Mouse (Mus musculus) Patski (cell line): ENCODE data around the gene Zkscan1. TPM values are rescaled to one million over a fixed set of nuclear protein-coding genes. Genes with fewer than 3 reads are reported as not detected.
A peak's percentile ranks its signal among the peaks of the same experiment; 100 is the strongest.

Experiments used
- ATAC-seq: fragments of 100-300 bp; one replicate; pipeline ENCODE4 v1.8.0; 2021
- CTCF ChIA-PET: fragments of 350-600 bp; sonication (Branson Sonifier 250); formaldehyde crosslinking; loops from one replicate; lab custom pipeline; 2022; ENCODE audit warnings: inconsistent platforms; lab: Charles Lee
- POLR2A ChIA-PET: fragments of 350-600 bp; sonication (Branson Sonifier 250); formaldehyde crosslinking; loops from one replicate; lab custom pipeline; 2022; ENCODE audit warnings: antibody characterized with exemption, inconsistent platforms; lab: Charles Lee
- DNase-seq: peaks from one replicate; pipeline ENCODE4 v3.0.0-alpha.2; 2011; ENCODE audit warnings: low read depth, low spot score
- H3K27me3 ChIP-seq: fragments of 371-371 bp; one replicate; pipeline ENCODE4 v1.5.1; 2021
- CTCF ChIP-seq: fragments of 100-300 bp; IDR thresholded peaks from one replicate; pipeline ENCODE4 v1.5.1; 2021
- in situ Hi-C: fragments of 300-500 bp; cut with MboI; formaldehyde crosslinking; loops from 3 replicates; pipeline ENCODE4 v1.11.1; 2018; ENCODE audit warnings: low pct_unique_long_range_greater_than_20kb, mixed read lengths
- polyA plus RNA-seq: library from polyadenylated mRNA; unstranded; gene quantifications from one replicate; pipeline ENCODE4 v1.2.3, GENCODE M21; 2021

The Zkscan1 gene
- polyA plus RNA-seq, 1 experiment from 2014 or later: 32.9 TPM

DNA sequence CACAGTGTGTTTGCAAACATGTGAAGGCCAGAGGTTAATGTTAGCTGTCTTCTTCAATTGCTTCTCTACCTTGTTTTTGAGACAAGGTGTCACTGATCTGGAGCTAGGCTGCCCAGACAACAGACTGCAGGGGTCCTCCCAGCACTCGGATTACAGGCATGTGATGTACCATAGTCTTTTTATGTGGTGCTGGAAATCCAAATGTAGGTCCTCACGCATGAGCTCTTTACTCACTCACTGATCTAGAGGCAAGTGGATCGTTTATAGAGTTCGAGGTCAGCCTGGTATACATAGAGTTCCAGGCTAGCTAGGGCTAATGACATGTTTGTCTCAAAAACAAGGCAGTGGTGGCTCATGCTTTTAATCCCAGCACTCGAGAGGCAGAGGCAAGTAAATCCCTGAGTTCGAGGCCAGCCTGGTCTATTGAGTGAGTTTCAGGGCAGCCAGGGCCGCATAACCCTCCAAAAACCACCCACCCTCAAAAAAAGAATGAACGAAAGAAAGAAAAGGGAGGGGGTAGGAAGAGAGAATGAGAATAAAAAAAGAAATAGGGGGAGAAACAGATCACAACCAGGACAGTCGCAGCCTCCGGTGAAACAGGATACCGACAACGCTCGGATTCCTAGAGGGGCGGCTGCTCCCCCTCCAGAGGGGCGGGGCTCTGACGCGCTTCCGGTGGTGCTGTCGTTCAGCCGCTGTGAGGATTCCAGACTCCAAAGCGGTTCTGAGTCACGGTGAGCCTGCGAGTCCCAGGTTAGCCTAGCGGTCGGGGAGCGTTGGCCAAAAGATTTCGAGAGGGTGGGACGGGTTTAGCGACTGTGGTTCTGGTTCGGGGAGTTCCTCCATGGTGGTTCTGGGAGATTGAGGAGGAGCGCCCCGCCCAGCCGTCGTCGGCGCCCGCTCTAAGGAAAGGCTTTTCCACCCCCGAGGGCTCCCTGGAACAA, 31.6 kb downstream of the Zkscan1 start, which contains the start of gene Zscan21:
Gene Zscan21, plus strand, starts transcription at position 649 of the 944 bp plus-strand sequence.
- no peak for TF ChIP-seq CTCF
- ATAC-seq (peak; percentile 94), DNase-seq (peak; percentile 93)
- ChIA-PET CTCF (no interaction called here), POLR2A (interaction anchor here (0.8 kb wide), 1 partner anchor 28 kb away, joined by 4 read pairs; no protein-coding TSS in a partner anchor)
- no peaks in the 10 kb centered on the region for H3K27me3 ChIP-seq
- in situ Hi-C loops: no loop called here

GRCm38 (mm10) chr5:138117199-138118015, 32.5 kb downstream of the Zkscan1 start:
- H3K27me3 ChIP-seq: no peaks in the 10 kb centered on the region
- peak; percentile 18 for ATAC-seq
- TF ChIP-seq CTCF: peak; percentile 4
- POLR2A ChIA-PET: interaction anchor here (0.5 to 1.0 kb wide), 2 partner anchors 11 to 70 kb away, joined by 3 to 5 read pairs; partner anchors contain the start of genes Cnpy4 and Taf6
- in situ Hi-C loops: no loop called here
- CTCF ChIA-PET: interaction anchor here (0.8 to 1.8 kb wide), 4 partner anchors 14 to 25 kb away, joined by 3 to 6 read pairs (median 4); no protein-coding TSS in a partner anchor
- no peak for DNase-seq

DNA sequence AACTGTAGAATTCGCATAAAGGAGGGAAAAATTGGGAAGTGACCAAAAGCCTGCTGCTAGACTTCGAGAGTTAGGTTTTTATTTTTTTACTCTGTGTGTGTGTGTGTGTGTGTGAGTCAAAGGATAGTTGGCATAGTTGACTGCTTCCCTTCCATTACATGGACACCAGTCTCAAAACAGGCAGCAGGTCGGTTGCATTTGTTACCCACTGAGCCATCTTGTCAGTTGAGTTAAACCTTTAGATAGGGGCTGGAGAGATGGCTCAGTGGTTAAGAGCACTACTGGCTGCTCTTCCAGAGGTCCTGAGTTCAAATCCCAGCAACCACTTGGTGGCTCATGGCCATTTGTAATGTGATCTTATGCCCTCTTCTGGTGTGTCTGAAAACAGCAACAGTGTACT, 33.2 kb downstream of the Zkscan1 start:
- in situ Hi-C loops: no loop called here
- ChIA-PET CTCF (interaction anchor here (0.8 to 1.8 kb wide), 5 partner anchors 13 to 28 kb away, joined by 3 to 6 read pairs (median 4); no protein-coding TSS in a partner anchor), POLR2A (interaction anchor here (0.7 to 1.0 kb wide), 3 partner anchors 10 to 1226 kb away, joined by 3 to 5 read pairs (median 5); no protein-coding TSS in a partner anchor)

GRCm38 (mm10) chr5:138132425-138133064, 47.7 kb downstream of the Zkscan1 start:
- no peak for TF ChIP-seq CTCF
- ChIA-PET POLR2A (interaction anchor here (0.5 to 1.6 kb wide), 2 partner anchors 14 to 46 kb away, joined by 3 to 5 read pairs; no protein-coding TSS in a partner anchor), CTCF (interaction anchor here (1.4 to 2.3 kb wide), 2 partner anchors 9 to 14 kb away, joined by 5 to 6 read pairs; no protein-coding TSS in a partner anchor)
- no peaks in the 10 kb centered on the region for H3K27me3 ChIP-seq
- ATAC-seq (peak; percentile 96), DNase-seq (peak; percentile 95)
- in situ Hi-C loops: no loop called here

More for the DNA sequence above, 33.2 kb downstream of the Zkscan1 start:
- DNase-seq: no peak
- H3K27me3 ChIP-seq: no peaks in the 10 kb centered on the region
- TF ChIP-seq CTCF: peak; percentile 58
- no peak for ATAC-seq

DNA sequence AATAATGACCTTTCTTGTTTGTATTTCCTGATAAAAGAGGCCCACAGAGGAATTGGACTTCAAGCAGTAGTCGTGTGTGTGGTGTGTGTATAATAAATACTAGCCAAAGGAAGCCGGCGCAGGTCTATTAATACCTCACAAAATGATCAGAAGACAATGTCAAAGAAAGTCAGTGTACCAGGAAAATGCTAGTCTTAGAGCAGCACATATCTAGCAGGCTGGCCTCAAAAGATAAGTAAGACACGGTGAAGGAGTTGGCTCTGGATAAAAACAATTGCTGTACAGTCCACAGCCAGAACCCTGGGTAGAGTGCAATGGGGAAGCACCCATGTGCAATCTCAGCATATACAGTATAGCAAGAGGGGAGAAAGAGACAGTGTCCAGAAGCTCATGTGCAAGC, 52.4 kb downstream of the Zkscan1 start:
- CTCF ChIA-PET: interaction anchor here (0.7 to 3.0 kb wide), 5 partner anchors 9 to 50 kb away, joined by 3 to 11 read pairs (median 5); no protein-coding TSS in a partner anchor
- POLR2A ChIA-PET: interaction anchor here (0.7 to 1.6 kb wide), 3 partner anchors 27 to 227 kb away, joined by 3 to 4 read pairs (median 4); no protein-coding TSS in a partner anchor
- H3K27me3 ChIP-seq: no peaks in the 10 kb centered on the region
- in situ Hi-C loops: loop anchor here (5.0 kb wide), 2 partner anchors 50 to 245 kb away; partner anchors contain the start of gene Zkscan1
- ATAC-seq: no peak
- no peak for DNase-seq
- TF ChIP-seq CTCF: no peak

GRCm38 (mm10) chr5:138137935-138138549, 53.2 kb downstream of the Zkscan1 start:
- ATAC-seq: peak; percentile 78
- no peaks in the 10 kb centered on the region for H3K27me3 ChIP-seq
- peak; percentile 78 for TF ChIP-seq CTCF
- CTCF ChIA-PET: interaction anchor here (0.9 to 3.0 kb wide), 6 partner anchors 10 to 252 kb away, joined by 3 to 11 read pairs (median 4); no protein-coding TSS in a partner anchor
- POLR2A ChIA-PET: interaction anchor here (0.8 to 1.6 kb wide), 2 partner anchors 28 to 228 kb away, joined by 3 to 4 read pairs; no protein-coding TSS in a partner anchor
- DNase-seq: no peak
- in situ Hi-C loops: loop anchor here (5.0 kb wide), 2 partner anchors 51 to 246 kb away; partner anchors contain the start of gene Zkscan1

- TF ChIP-seq CTCF: no peak
- POLR2A ChIA-PET: interaction anchor here (1.6 kb wide), 1 partner anchor 29 kb away, joined by 4 read pairs; no protein-coding TSS in a partner anchor
- DNase-seq: no peak
- CTCF ChIA-PET: interaction anchor here (1.1 to 3.0 kb wide), 4 partner anchors 10 to 253 kb away, joined by 3 to 11 read pairs (median 4); no protein-coding TSS in a partner anchor
- no peaks in the 10 kb centered on the region for H3K27me3 ChIP-seq
- in situ Hi-C loops: loop anchor here (5.0 kb wide), 2 partner anchors 51 to 246 kb away; partner anchors contain the start of gene Zkscan1
- no peak for ATAC-seq
Measured at GRCm38 (mm10) chr5:138138585-138138984, 53.7 kb downstream of the Zkscan1 start.

GRCm38 (mm10) chr5:138154390-138154789, 69.5 kb downstream of the Zkscan1 start:
- DNase-seq (no peak), ATAC-seq (no peak)
- in situ Hi-C loops: no loop called here
- ChIA-PET CTCF (interaction anchor here (1.0 to 1.7 kb wide), 3 partner anchors 12 to 67 kb away, joined by 3 to 6 read pairs (median 5); no protein-coding TSS in a partner anchor), POLR2A (interaction anchor here (0.6 to 1.0 kb wide), 2 partner anchors 12 to 14 kb away, joined by 3 read pairs; no protein-coding TSS in a partner anchor)
- H3K27me3 ChIP-seq: no peaks in the 10 kb centered on the region
- no peak for TF ChIP-seq CTCF
